Mouse (Mus musculus) MEL (cell line): ENCODE measurements around the gene Tbc1d13. TPM values are rescaled to one million over a fixed set of nuclear protein-coding genes. Genes with fewer than 3 reads are reported as not detected.

ENCODE experiments used
- DNase-seq: peaks from one replicate; pipeline ENCODE4 v3.0.0; 2011; ENCODE audit warnings: low read depth, low spot score
- H3K27ac ChIP-seq: 2 replicates; pipeline ENCODE4 v1.5.1; 2012; ENCODE audit warnings: low read depth, mild to moderate bottlenecking, control low read depth, low read length, moderate library complexity; ENCODE audit not compliant: control insufficient read depth
- H3K27me3 ChIP-seq, 2 experiments: fragments of 150-350 bp in 1 of 2; sonication (generic) in 1 of 2; 2 replicates each; pipeline ENCODE4 v1.6.1; 2012; ENCODE audit warnings: low read length in 2 of 2, mild to moderate bottlenecking in 2 of 2, improper control_type of control experiment in 1 of 2, moderate library complexity in 1 of 2; ENCODE audit not compliant: insufficient read depth in 2 of 2, control insufficient read depth in 1 of 2
- H3K36me3 ChIP-seq, 2 experiments: 2 replicates each; pipeline ENCODE4 v1.6.1; 2012 to 2014; ENCODE audit warnings: low read length in 2 of 2, improper control_type of control experiment in 1 of 2, inconsistent platforms in 1 of 2, mild to moderate bottlenecking in 1 of 2; ENCODE audit not compliant: insufficient read depth in 2 of 2, control insufficient read depth in 1 of 2
- H3K4me1 ChIP-seq, 2 experiments: fragments of 150-350 bp in 1 of 2; sonication (generic) in 1 of 2; 2 replicates each; pipeline ENCODE4 v1.6.1; 2012; ENCODE audit warnings: low read length in 2 of 2, improper control_type of control experiment in 1 of 2, mild to moderate bottlenecking in 1 of 2; ENCODE audit not compliant: insufficient read depth in 2 of 2, control insufficient read depth in 1 of 2
- H3K4me3 ChIP-seq, 2 experiments: fragments of 150-350 bp in 1 of 2; sonication (generic) in 1 of 2; 2 replicates each; pipeline ENCODE4 v1.5.1; 2012; ENCODE audit warnings: low read depth in 2 of 2, low read length in 2 of 2, mild to moderate bottlenecking in 2 of 2, moderate library complexity in 2 of 2, control low read depth in 1 of 2, improper control_type of control experiment in 1 of 2; ENCODE audit not compliant: control insufficient read depth in 1 of 2, insufficient read depth in 1 of 2
- H3K79me2 ChIP-seq: 2 replicates; pipeline ENCODE4 v1.6.1; 2012; ENCODE audit warnings: mild to moderate bottlenecking, low read length, moderate library complexity; ENCODE audit not compliant: control insufficient read depth, poor library complexity, insufficient read depth
- H3K9ac ChIP-seq: 2 replicates; pipeline ENCODE4 v1.6.1; 2012; ENCODE audit warnings: low read depth, mild to moderate bottlenecking, control low read depth, low read length, moderate library complexity; ENCODE audit not compliant: control insufficient read depth, poor library complexity, severe bottlenecking
- H3K9me3 ChIP-seq: fragments of 150-350 bp; sonication (generic); replicated peaks from 2 replicates; pipeline ENCODE4 v1.6.1; 2012; ENCODE audit warnings: mild to moderate bottlenecking, low read length, improper control_type of control experiment, moderate library complexity; ENCODE audit not compliant: insufficient read depth
- BHLHE40 ChIP-seq: IDR thresholded peaks from 2 replicates; pipeline ENCODE4 v1.6.1; 2012; ENCODE audit warnings: low read depth, mild to moderate bottlenecking, inconsistent platforms, low read length, improper control_type of control experiment, borderline replicate concordance
- CHD1 ChIP-seq: IDR thresholded peaks from 2 replicates; pipeline ENCODE4 v1.6.1; 2012; ENCODE audit warnings: low read depth, mild to moderate bottlenecking, inconsistent platforms, low read length, improper control_type of control experiment
- CHD2 ChIP-seq: IDR thresholded peaks from 2 replicates; pipeline ENCODE4 v1.6.1; 2011; ENCODE audit warnings: low read length, improper control_type of control experiment
- CTCF ChIP-seq, 3 experiments: IDR thresholded peaks in 2 of 3; conservative IDR thresholded peaks in 1 of 3; 2 replicates each; pipeline ENCODE4 v1.5.1; 2011 to 2012; ENCODE audit warnings: low read length in 3 of 3, low read depth in 2 of 3, mild to moderate bottlenecking in 2 of 3, improper control_type of control experiment in 1 of 3, inconsistent platforms in 1 of 3, mixed read lengths in 1 of 3, moderate library complexity in 1 of 3; ENCODE audit not compliant: control insufficient read depth in 1 of 3, insufficient read depth in 1 of 3, poor library complexity in 1 of 3, severe bottlenecking in 1 of 3
- E2F4 ChIP-seq: IDR thresholded peaks from 2 replicates; pipeline ENCODE4 v1.6.1; 2011; ENCODE audit warnings: low read depth, low read length, improper control_type of control experiment, borderline replicate concordance
- EP300 ChIP-seq, 2 experiments: IDR thresholded peaks; 2 replicates each; pipeline ENCODE4 v1.6.1; 2011; ENCODE audit warnings: improper control_type of control experiment in 2 of 2, low read length in 2 of 2, low read depth in 1 of 2, mild to moderate bottlenecking in 1 of 2
- ETS1 ChIP-seq: IDR thresholded peaks from 2 replicates; pipeline ENCODE4 v1.6.1; 2012; ENCODE audit warnings: low read depth, mild to moderate bottlenecking, inconsistent platforms, low read length, improper control_type of control experiment, moderate library complexity
- GABPA ChIP-seq: IDR thresholded peaks from 2 replicates; pipeline ENCODE4 v1.6.1; 2012; ENCODE audit warnings: low read depth, mild to moderate bottlenecking, inconsistent platforms, low read length, improper control_type of control experiment, moderate library complexity
- GATA1 ChIP-seq: IDR thresholded peaks from 2 replicates; pipeline ENCODE4 v1.6.1; 2011; ENCODE audit warnings: low read depth, low read length, improper control_type of control experiment
- HCFC1 ChIP-seq: IDR thresholded peaks from 2 replicates; pipeline ENCODE4 v1.6.1; 2012; ENCODE audit warnings: low read depth, mild to moderate bottlenecking, inconsistent platforms, low read length, improper control_type of control experiment, moderate library complexity
- JUND ChIP-seq: IDR thresholded peaks from 2 replicates; pipeline ENCODE4 v1.6.1; 2011; ENCODE audit warnings: low read depth, mild to moderate bottlenecking, improper control_type of control experiment, low read length
- KAT2A ChIP-seq: conservative IDR thresholded peaks from 2 replicates; pipeline ENCODE4 v1.6.1; 2012; ENCODE audit warnings: low read depth, low read length, improper control_type of control experiment, inconsistent platforms
- MAFK ChIP-seq: IDR thresholded peaks from 2 replicates; pipeline ENCODE4 v1.6.1; 2011; ENCODE audit warnings: low read depth, mild to moderate bottlenecking, low read length, improper control_type of control experiment, borderline replicate concordance
- MAX ChIP-seq: IDR thresholded peaks from 2 replicates; pipeline ENCODE4 v1.6.1; 2011; ENCODE audit warnings: low read length, improper control_type of control experiment
- MAZ ChIP-seq: IDR thresholded peaks from 2 replicates; pipeline ENCODE4 v1.6.1; 2012; ENCODE audit warnings: low read depth, mild to moderate bottlenecking, inconsistent platforms, low read length, improper control_type of control experiment
- MXI1 ChIP-seq: IDR thresholded peaks from 2 replicates; pipeline ENCODE4 v1.6.1; 2011; ENCODE audit warnings: mild to moderate bottlenecking, low read depth, low read length, improper control_type of control experiment
- MYB ChIP-seq: IDR thresholded peaks from 2 replicates; pipeline ENCODE4 v1.6.1; 2011; ENCODE audit warnings: mild to moderate bottlenecking, low read depth, low read length, improper control_type of control experiment
- MYC ChIP-seq: IDR thresholded peaks from 2 replicates; pipeline ENCODE4 v1.6.1; 2011; ENCODE audit warnings: low read depth, mild to moderate bottlenecking, low read length, improper control_type of control experiment, moderate library complexity
- NRF1 ChIP-seq: IDR thresholded peaks from 2 replicates; pipeline ENCODE4 v1.6.1; 2014; ENCODE audit warnings: low read depth, mild to moderate bottlenecking, inconsistent platforms, low read length, improper control_type of control experiment, moderate library complexity; ENCODE audit not compliant: poor library complexity, insufficient read depth, severe bottlenecking
- POLR2AphosphoS5 ChIP-seq: IDR thresholded peaks from 2 replicates; pipeline ENCODE4 v1.6.1; 2012; ENCODE audit warnings: low read depth, borderline replicate concordance, mild to moderate bottlenecking, inconsistent platforms, low read length, moderate library complexity, mixed read lengths
- SIN3A ChIP-seq: IDR thresholded peaks from 2 replicates; pipeline ENCODE4 v1.6.1; 2012; ENCODE audit warnings: low read length, improper control_type of control experiment, inconsistent platforms
- SMC3 ChIP-seq: IDR thresholded peaks from 2 replicates; pipeline ENCODE4 v1.6.1; 2011; ENCODE audit warnings: low read depth, low read length, improper control_type of control experiment
- USF1 ChIP-seq: IDR thresholded peaks from 2 replicates; pipeline ENCODE4 v1.6.1; 2014; ENCODE audit warnings: low read depth, mild to moderate bottlenecking, inconsistent platforms, low read length, improper control_type of control experiment, moderate library complexity
- ZC3H11A ChIP-seq: IDR thresholded peaks from 2 replicates; pipeline ENCODE4 v1.6.1; 2012; ENCODE audit warnings: low read depth, mild to moderate bottlenecking, inconsistent platforms, low read length, improper control_type of control experiment
- ZKSCAN1 ChIP-seq: IDR thresholded peaks from 2 replicates; pipeline ENCODE4 v1.6.1; 2012; ENCODE audit warnings: low read depth, mild to moderate bottlenecking, inconsistent platforms, low read length, improper control_type of control experiment, moderate library complexity
- ZMIZ1 ChIP-seq: IDR thresholded peaks from 2 replicates; pipeline ENCODE4 v1.6.1; 2012; ENCODE audit warnings: low read depth, mild to moderate bottlenecking, inconsistent platforms, low read length, improper control_type of control experiment, moderate library complexity
- polyA plus RNA-seq, 2 experiments: library from polyadenylated mRNA; stranded (reverse) in 1 of 2; unstranded in 1 of 2; fragments of >175 nt in 1 of 2; fragments of >200 nt in 1 of 2; gene quantifications; 2 replicates each; pipeline versions ENCODE4 v1.2.1 to v1.2.4; 2012; ENCODE audit warnings: low replicate concordance in 2 of 2, low read depth in 1 of 2; ENCODE audit not compliant: insufficient read length in 2 of 2, insufficient read depth in 1 of 2, missing spikeins in 1 of 2
- total RNA-seq: library from RNA; depleted of rRNA; stranded (reverse); fragments of 300-350 nt; gene quantifications from 2 replicates; pipeline ENCODE4 v1.2.3, GENCODE M21; 2012

Tbc1d13 gene
- total and polyA plus RNA-seq, 3 experiments: 62.4 to 78.5 TPM; not detected in 1

GRCm38 (mm10) chr2:30198021-30198420 is 64.5 kb downstream of the Tbc1d13 start:
- no peak overlapping the region for H3K4me3 ChIP-seq
- peaks cover 0 to 3% of the 10 kb centered on the region in 2 experiments; a peak in 1 of 4 replicates for H3K4me1 ChIP-seq
- no peaks in the 10 kb centered on the region for H3K36me3 ChIP-seq
- no peak for TF ChIP-seq EP300 (IDR thresholded peaks at IDR 0.05; ENCODE audit: low read depth in 1 of 2, low read length in 2 of 2)
- TF ChIP-seq ETS1: no peak
- TF ChIP-seq CTCF (IDR thresholded peaks at IDR 0.05 in 2 of 3, conservative IDR thresholded peaks at IDR 0.05 in 1 of 3; ENCODE audit: control insufficient read depth in 1 of 3, insufficient read depth in 1 of 3, low read depth in 2 of 3, low read length in 3 of 3, poor library complexity in 1 of 3, severe bottlenecking in 1 of 3): no peak
- TF ChIP-seq MYC: no peak
- TF ChIP-seq KAT2A: no peak
- TF ChIP-seq HCFC1: no peak
- TF ChIP-seq POLR2AphosphoS5: no peak
- no peak for TF ChIP-seq MAZ
- TF ChIP-seq SIN3A: no peak
- TF ChIP-seq E2F4: no peak
- TF ChIP-seq MYB: no peak
- no peak for TF ChIP-seq CHD1
- no peak for TF ChIP-seq ZC3H11A
- TF ChIP-seq MAX: no peak
- no peak for TF ChIP-seq ZKSCAN1
- no peak for TF ChIP-seq GABPA
- TF ChIP-seq JUND: no peak
- no peak for TF ChIP-seq ZMIZ1
- no peak overlapping the region for H3K27ac ChIP-seq
- no peaks in the 10 kb centered on the region for H3K79me2 ChIP-seq
- H3K27me3 ChIP-seq: no peaks in the 10 kb centered on the region
- no peaks in the 10 kb centered on the region for H3K9me3 ChIP-seq
- no peak for DNase-seq
- H3K9ac ChIP-seq: no peak overlapping the region

DNA sequence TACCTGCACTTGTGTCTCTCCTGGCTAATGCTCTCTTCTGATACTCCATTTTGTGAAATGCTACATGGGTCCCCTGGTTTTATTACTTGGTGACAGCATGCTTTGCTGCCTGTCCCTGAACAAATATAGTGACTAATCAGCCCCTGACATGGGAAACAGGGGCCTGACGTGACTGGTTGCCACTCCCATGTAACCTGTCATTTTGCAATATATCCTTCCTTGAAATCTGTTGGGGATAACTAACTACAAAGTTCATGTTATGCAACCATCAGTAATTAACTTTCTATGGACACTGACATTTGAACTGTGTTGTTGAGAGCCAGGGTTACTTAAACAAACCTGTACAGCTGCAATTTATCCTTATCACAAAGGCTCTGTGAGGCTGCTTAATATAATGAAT is 66.4 kb downstream of the Tbc1d13 start:
- Histone ChIP-seq H3K27me3 (no peaks in the 10 kb centered on the region), H3K4me1 (peaks cover 0 to 3% of the 10 kb centered on the region in 2 experiments; a peak in 1 of 4 replicates)
- no peak for DNase-seq
- TF ChIP-seq ZMIZ1 (no peak), MYB (no peak), SMC3 (no peak), NRF1 (no peak), MAX (no peak), HCFC1 (no peak), GABPA (no peak), BHLHE40 (no peak), GATA1 (no peak), MAFK (no peak), CHD2 (no peak), USF1 (no peak), MXI1 (no peak)
- TF ChIP-seq, all 39 proteins: peak for 0
- Histone ChIP-seq H3K27ac (no peak overlapping the region), H3K4me3 (no peak overlapping the region), H3K36me3 (no peaks in the 10 kb centered on the region), H3K9ac (no peak overlapping the region), H3K9me3 (no peaks in the 10 kb centered on the region), H3K79me2 (no peaks in the 10 kb centered on the region; the same call in 1 of the 2 replicates)
